14 mouse cellular contexts compared by ENCODE assay signal in the genomic region with DNA sequence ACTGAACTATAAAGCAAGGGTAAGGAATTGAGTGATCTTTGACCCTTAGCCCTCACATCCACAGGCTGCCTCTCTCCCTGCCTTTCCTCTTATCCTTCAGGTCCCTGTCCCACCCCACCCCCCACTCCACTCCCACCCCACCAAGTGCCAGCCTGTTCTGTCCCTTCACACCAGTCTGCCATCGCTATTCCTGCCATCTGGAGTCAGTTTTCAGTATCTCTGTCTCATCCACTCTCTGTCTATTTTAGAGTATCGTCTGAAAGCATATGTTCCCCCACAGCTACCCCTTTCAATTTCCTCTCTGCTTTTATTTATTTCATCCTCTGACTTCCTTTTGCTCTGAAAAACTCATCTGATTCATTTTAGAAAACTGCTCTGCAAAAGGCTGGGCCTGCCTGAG.
A peak's percentile ranks its signal among the peaks of the same experiment; 100 is the strongest.
DNase-seq lines count a peak whose midpoint lies in the region; ATAC-seq and TF ChIP-seq lines count a peak whose summit lies in the region.
"Had no signal": no experiment of that assay in that cellular context is flagged by ENCODE, and none has a peak within 500 bp of the region (broad histone marks: within the 10 kb centered on the region; RNA-seq: fewer than 3 reads in every experiment).

No protein-coding gene starts in this region.

- H3K4me1 ChIP-seq in neural tube, embryonic 13.5 days (replicated peaks) = peaks cover 25% of the 10 kb centered on the region
- H3K4me1 ChIP-seq in forebrain, postnatal 0 days (ENCODE audit: insufficient read depth) = peaks cover 12% of the 10 kb centered on the region; the same call in 1 of the 2 replicates
- H3K4me1 ChIP-seq: embryonic facial prominence, embryonic 15.5 days had no signal

- no peaks in the 10 kb centered on the region for H3K27me3 ChIP-seq in neural tube, embryonic 13.5 days
- H3K27me3 ChIP-seq in forebrain, postnatal 0 days (ENCODE audit: insufficient read depth, low read length) = no peaks in the 10 kb centered on the region
- H3K27me3 ChIP-seq: embryonic facial prominence, embryonic 15.5 days had no signal

- DNase-seq in neural tube, embryonic 10.5 days (ENCODE audit: extremely low spot score, low spot score) = no peak
- no peak for DNase-seq in forebrain, postnatal 0 days
- peak; percentile 56 for DNase-seq in layer of hippocampus, adult 9-11 months
- peak; percentile 57 for DNase-seq in telencephalon, adult 2 months (ENCODE audit: low read depth, low spot score)
- no peak for DNase-seq in urinary bladder, adult 18-20 months (ENCODE audit: low spot score in 2 of 2)
- no peak for DNase-seq in B cell, adult 2 months
- DNase-seq: adrenal gland, adult 2 months; heart, adult 18-20 months; heart, postnatal 14 days; kidney, adult 11 months; kidney, postnatal 36 days; thymus, postnatal 14 days had no signal

- no peaks in the 10 kb centered on the region for H3K9me3 ChIP-seq in neural tube, embryonic 13.5 days
- H3K9me3 ChIP-seq in forebrain, postnatal 0 days (ENCODE audit: low read length) = no peaks in the 10 kb centered on the region
- H3K9me3 ChIP-seq: embryonic facial prominence, embryonic 15.5 days had no signal

- 40% methylated on average over 2 of the region's 2 CpGs for WGBS in neural tube, embryonic 13.5 days
- WGBS in forebrain, postnatal 0 days = 29% methylated on average over 2 of the region's 2 CpGs

- H3K4me2 ChIP-seq in neural tube, embryonic 13.5 days = peak overlapping the region; percentile 0; the same call in 1 of the 2 replicates
- H3K4me2 ChIP-seq in forebrain, postnatal 0 days (ENCODE audit: low read depth) = no peak overlapping the region
- H3K4me2 ChIP-seq: embryonic facial prominence, embryonic 15.5 days had no signal

- H3K36me3 ChIP-seq in neural tube, embryonic 13.5 days = no peaks in the 10 kb centered on the region
- no peaks in the 10 kb centered on the region for H3K36me3 ChIP-seq in forebrain, postnatal 0 days (ENCODE audit: insufficient read depth)
- H3K36me3 ChIP-seq: embryonic facial prominence, embryonic 15.5 days had no signal

- no peak for TF ChIP-seq CTCF in forebrain, postnatal 0 days (IDR thresholded peaks at IDR 0.05; ENCODE audit: low read depth)

- H3K4me3 ChIP-seq in neural tube, embryonic 13.5 days = no peak overlapping the region
- no peak overlapping the region for H3K4me3 ChIP-seq in forebrain, postnatal 0 days (ENCODE audit: low read depth, low read length)
- H3K4me3 ChIP-seq: embryonic facial prominence, embryonic 15.5 days had no signal

- no peak for ATAC-seq in neural tube, embryonic 13.5 days (ENCODE audit: low read depth)
- peak; percentile 71 for ATAC-seq in forebrain, postnatal 0 days

- peak overlapping the region; percentile 85 for H3K27ac ChIP-seq in neural tube, embryonic 13.5 days (replicated peaks)
- peak overlapping the region; percentile 51 for H3K27ac ChIP-seq in forebrain, postnatal 0 days (ENCODE audit: low read depth, low read length)
- H3K27ac ChIP-seq: embryonic facial prominence, embryonic 15.5 days had no signal

- no peak overlapping the region for H3K9ac ChIP-seq in neural tube, embryonic 13.5 days
- no peak overlapping the region for H3K9ac ChIP-seq in forebrain, postnatal 0 days
- H3K9ac ChIP-seq: embryonic facial prominence, embryonic 15.5 days had no signal

Comparison
In these comparisons a context has a peak if more than half of its experiments do, and no peak if none do; other contexts are left out.
1. DNase-seq: peak in layer of hippocampus, adult 9-11 months (single experiment) and telencephalon, adult 2 months (single experiment); none in neural tube, embryonic 10.5 days (single experiment), forebrain, postnatal 0 days (single experiment), urinary bladder, adult 18-20 months (0 of 2) and B cell, adult 2 months (0 of 2).